Mouse (Mus musculus) embryonic fibroblast, embryonic 13.5 days (primary cell): ENCODE measurements around the gene D630045J12Rik.

Experiments used
- CTCF ChIP-seq: IDR thresholded peaks from 2 replicates; pipeline ENCODE4 v1.5.1; 2011; ENCODE audit warnings: mild to moderate bottlenecking, control low read depth, low read length, moderate library complexity, borderline replicate concordance; ENCODE audit not compliant: insufficient read depth
- POLR2A ChIP-seq: IDR thresholded peaks from 2 replicates; pipeline ENCODE4 v1.6.1; 2011; ENCODE audit warnings: low read depth, mild to moderate bottlenecking, control low read depth, low read length, moderate library complexity

- TF ChIP-seq CTCF (no peak), POLR2A (no peak)
Measured at GRCm38 (mm10) chr6:38156204-38156603, 97.6 kb downstream of the D630045J12Rik start.
